Mouse (Mus musculus) embryo, embryonic 11 days (tissue): Measurements from ENCODE around the gene Dnaja3.
"Not testable (repeated sequence)": the region's sequence is repeated elsewhere in the genome, so short reads cannot be mapped to it uniquely, and the experiment has no call there.

ENCODE experiments used
- DNase-seq: peaks from one replicate; pipeline ENCODE4 v3.0.0-alpha.2; 2015

Gene Dnaja3

GRCm38 (mm10) chr16:4674091-4674490 lies 34.3 kb downstream of the Dnaja3 start:
- DNase-seq: no peak

GRCm38 (mm10) chr16:4676836-4677235 lies 37.0 kb downstream of the Dnaja3 start:
- no peak for DNase-seq

DNA sequence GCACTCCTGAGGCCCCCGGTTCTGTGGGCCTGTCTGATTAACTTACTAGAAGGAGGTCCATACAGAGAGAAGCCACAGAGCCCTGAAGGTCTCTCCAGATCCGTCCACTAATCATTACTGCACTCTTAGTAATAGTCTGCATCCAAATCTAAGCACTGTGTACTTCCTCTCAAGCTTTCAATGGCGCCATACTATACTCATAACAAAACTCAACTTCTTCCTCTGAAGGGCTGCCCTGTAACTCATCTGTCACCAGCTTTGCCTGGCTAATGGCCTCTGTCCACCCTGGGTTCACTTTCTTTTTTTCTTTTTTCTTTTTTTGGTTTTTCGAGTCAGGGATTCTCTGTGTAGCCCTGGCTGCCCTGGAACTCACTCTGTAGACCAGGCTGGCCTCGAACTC lies 38.3 kb downstream of the Dnaja3 start:
- DNase-seq: no peak

GRCm38 (mm10) chr16:4679121-4680018 lies 39.6 kb downstream of the Dnaja3 start, which contains the start of gene Coro7:
Gene Coro7, minus strand, starts transcription at chr16:4679777.
- peak; percentile 97 for DNase-seq

- DNase-seq: not testable (repeated sequence)
Observed at GRCm38 (mm10) chr16:4680922-4681455, 41.2 kb downstream of the Dnaja3 start.

DNA sequence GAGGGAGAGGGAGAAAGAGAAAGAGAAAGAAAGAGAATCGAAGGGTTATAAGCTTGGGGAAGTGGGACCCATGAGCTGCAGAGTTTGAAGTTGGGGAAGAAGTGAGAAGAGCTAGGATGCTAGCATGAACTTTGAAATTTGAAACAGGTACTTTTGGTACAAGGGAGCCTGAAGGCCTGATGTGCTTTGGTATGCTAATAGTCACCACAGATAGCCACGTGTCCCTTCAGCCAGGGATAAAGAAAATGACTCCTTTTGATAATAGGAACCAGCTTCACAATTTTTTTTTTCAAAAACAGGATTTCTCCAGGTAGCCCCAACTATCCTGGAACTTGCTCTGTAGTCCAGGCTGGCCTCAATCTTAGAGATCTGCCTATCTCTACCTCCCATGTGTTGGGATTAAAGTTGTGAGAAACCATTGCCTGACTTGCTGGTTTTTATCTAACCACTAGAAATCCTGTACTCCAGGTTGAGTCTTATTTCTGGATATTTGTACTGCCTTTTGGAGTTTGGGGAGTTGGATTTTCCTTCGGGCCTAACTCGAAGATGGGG lies 42.9 kb downstream of the Dnaja3 start:
- no peak for DNase-seq

GRCm38 (mm10) chr16:4683193-4683580 lies 43.4 kb downstream of the Dnaja3 start:
- DNase-seq: no peak

GRCm38 (mm10) chr16:4683581-4684456 lies 44.0 kb downstream of the Dnaja3 start:
- DNase-seq: peak; percentile 98

GRCm38 (mm10) chr16:4684457-4684791 lies 44.6 kb downstream of the Dnaja3 start:
- DNase-seq: no peak

- not testable (repeated sequence) for DNase-seq
Observed at GRCm38 (mm10) chr16:4689371-4689770, 49.6 kb downstream of the Dnaja3 start.

GRCm38 (mm10) chr16:4701211-4701610 lies 61.4 kb downstream of the Dnaja3 start:
- no peak for DNase-seq

DNA sequence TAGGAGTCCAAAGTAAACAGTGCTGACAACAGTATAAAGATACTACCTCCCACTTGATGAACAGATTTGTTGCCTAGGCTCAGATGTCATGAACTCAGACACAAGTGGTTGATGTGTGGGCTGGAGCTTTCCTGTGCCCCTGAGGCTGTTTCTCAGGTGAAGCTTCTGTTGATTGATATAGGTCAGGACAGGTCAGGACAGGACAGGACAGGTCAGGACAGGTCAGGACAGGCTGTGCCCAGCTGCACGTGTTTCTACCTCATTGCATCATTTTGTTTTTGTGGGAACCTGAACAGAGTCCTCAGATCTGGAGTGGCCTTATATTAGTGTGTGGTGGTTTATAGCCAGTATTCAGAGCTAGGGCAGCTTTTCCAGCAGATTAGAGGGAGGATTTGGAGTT lies 62.9 kb downstream of the Dnaja3 start:
- DNase-seq: no peak

GRCm38 (mm10) chr16:4705541-4705940 lies 65.8 kb downstream of the Dnaja3 start:
- no peak for DNase-seq

DNA sequence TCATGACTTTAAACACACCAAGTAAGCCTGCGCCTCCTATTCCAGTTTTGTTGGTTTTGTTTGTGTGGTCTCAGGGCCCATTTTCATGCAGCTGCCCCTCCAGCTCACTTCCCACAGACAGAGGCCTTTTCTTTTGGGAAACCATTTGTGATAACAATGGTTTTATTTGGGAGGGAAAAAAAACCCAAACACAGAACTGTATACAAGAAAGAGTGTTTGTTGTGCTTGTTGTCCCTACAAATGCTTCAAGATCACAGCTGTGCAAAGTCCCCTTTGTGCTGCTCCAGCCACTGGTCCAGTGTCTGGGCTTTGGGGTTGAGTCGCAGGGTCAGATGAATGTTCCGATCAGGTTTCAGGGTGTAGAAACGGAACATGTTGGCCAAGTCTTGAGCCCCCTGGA lies 71.4 kb downstream of the Dnaja3 start:
- DNase-seq: no peak

DNA sequence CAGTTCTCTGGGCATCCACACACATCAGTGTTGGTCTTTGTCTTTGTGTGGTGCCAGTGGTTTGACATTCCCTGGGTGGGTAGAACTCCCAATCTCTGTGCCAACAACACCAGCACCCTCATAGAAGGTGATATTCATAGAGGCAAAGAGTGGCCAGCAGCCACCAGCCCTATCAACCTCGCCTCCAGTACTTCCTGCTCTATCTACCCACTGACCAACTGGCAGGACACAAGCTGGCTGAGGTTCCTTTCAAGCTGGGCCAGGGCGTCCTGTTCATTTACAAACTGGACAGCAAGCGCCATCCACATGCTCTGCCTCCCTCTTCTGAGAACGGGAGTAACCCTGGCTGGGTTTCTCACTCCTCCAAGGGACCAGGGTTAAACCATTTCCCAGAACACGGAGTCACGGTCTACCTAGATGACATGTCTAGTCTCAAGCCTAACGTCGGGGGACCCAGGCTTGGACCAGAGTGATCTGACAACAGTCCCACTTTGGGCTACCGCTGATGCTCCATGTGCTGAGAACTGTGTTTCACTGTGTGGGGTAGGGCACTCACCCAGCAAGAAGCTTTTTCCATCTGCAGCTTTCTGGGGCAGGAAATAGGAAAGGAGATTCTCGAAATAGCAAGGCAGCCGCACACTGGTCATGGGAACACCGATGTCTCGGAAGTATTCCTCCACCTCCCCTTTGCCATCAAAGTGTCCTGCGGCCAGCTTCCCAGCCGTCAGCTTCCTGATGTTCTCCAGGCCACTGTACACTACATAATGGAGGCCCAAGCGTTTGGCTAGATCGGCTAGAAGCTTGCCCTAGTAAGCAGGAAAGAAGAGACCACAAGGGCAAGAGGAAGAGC lies 74.3 kb downstream of the Dnaja3 start:
- DNase-seq: no peak

DNA sequence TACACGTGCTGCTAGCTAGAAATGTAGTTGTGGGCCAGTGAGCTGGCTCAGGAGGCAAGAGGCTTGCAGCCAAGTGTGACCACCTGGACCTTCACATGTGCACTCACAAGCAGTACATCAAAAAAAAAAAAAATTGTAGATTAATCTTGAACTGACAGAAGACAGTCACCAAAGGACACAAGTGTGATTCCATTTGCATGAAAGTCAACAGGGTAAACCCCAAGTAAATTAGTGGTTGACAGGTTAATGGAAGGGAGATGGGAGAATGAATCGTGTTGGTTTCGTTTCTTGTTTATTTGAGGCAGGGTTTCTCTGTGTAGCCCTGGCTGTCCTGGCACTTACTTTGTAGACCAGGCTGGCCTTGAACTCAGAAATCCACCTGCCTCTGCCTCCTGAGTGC lies 78.1 kb downstream of the Dnaja3 start:
- no peak for DNase-seq

DNA sequence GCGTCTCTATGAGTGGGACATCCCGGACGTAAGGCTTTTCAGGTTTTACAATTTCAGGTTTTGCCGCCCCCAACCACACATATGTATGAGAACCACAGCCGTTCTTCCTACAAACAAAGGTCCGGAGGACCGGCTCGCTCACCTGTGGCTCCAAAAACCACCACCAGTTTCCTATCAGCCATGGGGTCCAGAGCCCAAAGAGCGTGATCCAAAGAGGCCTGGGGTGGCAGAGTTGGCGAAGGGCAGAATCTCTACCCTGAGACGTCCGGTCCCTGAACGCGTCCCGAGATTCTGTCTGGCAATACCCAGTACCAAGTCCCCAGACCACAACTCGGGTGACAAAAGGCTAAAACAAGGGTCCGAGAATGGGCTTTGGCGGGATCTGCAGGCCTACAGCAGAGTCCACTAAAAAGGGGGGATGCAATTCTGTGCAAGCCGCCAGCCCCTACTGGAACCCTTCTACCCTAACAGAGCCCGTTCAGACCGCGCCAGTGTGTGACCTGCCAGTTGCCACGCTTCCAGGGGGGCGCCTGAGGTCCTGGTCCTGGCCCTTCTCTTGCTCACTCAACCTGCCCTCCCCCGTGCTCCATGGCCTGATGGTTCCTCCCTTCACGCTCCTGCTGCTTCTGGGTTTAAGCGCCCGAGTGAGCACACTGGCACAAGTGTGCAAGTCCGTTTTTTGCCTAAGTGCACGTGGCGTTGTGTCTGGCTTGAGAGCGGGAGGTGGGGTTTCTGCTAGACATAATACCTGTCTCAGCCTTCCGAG lies 79.1 kb downstream of the Dnaja3 start, which contains the start of gene Nmral1:
Gene Nmral1 (minus strand): TSS at position 604 of the 766 bp plus-strand sequence.
- DNase-seq: peak; percentile 89

DNA sequence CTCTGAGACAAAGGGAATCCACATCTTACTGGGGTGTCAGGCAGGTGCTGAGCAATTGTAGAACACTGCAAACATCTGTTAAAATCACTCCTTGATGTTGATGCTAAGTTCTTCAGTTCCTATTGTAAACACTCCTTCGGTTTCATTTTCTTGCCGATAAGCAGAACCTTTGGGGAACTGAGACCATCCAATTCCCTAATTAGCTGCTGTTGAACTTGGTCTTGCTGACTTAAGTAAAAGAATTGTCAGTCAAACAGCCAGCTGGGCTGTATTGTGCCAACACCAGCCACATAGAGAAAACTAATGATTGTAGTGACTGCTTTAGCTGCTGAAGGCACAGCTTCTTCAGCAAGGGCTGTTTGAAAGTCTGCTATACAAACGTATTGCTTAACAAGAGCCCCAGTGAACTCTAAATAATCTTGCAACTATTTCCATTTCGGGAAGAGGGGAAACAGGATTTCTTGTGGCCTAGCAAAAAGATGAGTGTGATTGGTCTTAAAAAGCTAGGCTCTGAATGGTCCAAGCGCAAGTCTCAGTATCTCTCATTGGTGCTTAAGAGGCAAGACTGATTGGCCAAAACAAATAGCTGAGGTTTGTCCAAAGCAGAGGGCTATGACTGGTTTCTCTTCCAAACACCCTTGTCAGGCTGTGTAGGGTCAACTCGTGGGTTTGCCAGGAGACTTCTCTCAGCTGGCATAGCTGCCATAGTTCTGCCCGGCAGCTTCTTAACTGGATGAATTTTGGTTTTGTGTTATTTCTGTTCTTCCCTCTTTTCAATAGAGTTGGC lies 82.5 kb downstream of the Dnaja3 start:
- no peak for DNase-seq

- DNase-seq: no peak
Observed at GRCm38 (mm10) chr16:4722915-4723209, 83.1 kb downstream of the Dnaja3 start.

DNA sequence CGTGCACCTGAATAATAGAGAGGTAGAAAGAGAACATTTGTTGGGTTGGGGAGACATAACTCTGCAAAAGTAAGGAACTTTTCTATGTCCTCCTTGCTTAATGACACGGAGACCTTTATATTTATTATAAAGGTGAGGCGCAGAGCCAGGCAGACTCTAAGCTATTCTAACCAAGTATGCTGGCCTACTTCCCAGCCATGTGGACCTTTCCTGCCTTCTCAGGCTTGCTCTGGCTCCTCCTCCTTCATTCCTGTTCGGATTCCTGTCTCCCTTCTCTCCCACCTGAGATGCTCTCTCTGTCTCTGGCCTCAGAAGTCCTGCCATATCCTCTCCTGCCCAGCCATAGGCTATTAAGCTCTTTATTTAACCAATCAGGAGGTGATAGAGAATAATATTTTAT lies 85.5 kb downstream of the Dnaja3 start:
- DNase-seq: no peak
